Mouse (Mus musculus): ENCODE data around the gene Klrb1.
A peak's percentile ranks its signal among the peaks of the same experiment; 100 is the strongest.

Klrb1 gene

DNA sequence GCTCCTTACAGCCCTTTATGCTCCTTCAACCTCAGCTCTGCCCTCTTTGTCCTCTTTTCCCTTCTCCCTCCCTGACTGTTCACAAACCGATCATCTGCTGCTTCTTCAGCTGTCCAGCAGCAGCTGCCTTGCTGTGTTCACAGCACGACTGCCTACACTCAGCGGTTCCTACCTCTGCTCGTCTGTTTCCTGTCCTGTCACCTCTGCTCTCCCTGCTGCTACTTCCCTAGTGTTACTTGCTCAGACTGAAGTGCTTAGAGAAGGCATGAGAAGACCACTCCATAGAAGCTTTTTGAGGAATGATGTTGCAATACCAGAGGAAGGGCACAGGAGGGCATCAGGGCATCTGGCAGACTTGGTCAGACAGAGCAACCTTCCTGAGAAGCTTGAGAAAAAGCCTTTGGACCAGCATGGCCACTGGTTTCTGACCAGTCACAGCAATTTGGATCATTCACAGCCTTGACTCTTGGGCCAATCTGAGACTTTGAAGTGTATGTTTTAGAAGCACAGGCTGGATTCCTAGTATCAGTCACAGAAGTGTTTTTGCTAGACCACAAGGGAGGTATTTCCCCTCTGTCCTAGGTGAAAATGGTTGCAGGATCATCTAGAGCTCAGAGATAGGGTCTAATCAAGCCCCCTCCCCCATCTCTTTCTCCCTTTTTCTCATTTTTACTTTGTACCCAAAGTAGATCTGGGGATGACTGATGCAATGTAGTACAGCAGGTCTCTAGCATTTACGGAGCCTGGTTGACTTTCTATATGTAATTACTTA is 11.2 kb upstream of the Klrb1 start:
- no peak for DNase-seq

DNA sequence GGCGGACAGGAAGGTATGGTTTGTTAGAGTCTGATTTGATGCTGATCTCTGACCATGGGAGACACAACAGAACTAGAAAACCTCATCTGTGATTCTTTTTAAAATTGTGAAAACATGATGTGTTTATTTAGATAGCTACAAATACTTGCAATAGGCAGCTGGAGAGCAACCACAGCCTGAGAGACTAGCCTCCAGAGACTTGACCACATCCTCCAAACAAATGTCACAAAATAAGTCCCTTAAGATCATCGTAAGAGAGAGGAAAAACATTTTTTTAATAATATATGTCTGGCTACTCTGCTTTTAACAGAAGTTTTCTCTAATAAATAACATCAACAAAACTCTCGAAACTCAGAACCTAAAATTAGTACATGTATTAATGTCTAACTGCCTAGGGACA is 9.2 kb upstream of the Klrb1 start:
- DNase-seq, result no peak

DNA sequence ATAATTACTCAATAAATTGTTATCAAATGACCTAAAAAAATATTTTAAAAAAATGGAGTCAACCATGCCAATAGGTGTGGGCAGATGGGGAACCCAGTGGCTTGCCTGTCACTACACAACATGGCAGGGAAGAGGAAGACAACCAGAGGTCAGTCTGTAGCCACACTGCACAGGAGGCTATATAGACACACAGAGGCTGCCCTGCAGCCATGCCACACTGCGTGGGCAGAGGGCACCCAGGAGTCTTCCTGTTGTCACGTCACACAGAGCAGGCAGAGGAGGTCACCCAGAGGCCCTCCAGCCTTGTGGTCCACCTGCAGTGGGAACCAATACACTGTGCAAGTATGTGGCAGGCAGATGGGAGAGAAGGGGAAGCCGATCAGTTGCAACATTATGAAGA is 21.2 kb downstream of the Klrb1 start:
- no peak for DNase-seq

DNA sequence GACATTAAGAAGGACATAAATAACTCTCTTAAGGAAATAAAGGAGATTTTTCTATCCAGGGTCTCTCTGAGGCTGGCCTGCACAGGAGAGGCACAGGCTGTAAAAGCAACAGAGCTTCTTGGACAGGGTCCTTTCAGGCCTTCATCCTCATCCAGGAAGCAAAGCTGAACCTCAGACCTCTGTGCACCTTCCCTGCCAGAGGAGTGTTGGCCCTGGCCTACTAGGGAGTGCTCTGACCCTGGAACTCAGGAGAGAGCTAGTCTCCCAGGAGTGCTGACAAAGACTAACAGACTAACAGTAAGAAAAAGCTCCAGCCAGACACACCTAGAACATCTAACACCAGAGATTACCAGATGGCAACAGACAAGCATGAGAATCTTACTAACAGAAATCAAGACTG is 43.3 kb downstream of the Klrb1 start:
- no peak for DNase-seq

DNA sequence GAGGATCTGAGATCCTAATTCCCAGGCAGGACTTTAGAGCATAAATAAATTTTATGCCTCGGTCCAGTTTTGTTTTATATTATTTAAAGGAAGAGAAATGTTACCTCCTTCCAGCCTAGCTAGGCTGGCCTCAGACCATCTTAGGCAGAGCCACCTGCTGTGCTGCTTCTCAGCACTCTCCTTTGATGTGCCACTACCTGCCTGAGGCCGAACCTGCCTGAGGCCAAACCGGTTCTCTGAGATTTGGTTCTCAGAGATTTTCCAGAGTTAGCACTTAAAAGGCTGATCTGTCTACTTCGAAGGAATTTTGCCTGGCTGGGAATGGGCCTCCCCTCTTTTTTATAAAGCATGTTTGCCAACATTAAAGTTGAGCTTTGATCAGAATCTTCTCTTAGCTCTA is 52.9 kb downstream of the Klrb1 start:
- no peak for DNase-seq

DNA sequence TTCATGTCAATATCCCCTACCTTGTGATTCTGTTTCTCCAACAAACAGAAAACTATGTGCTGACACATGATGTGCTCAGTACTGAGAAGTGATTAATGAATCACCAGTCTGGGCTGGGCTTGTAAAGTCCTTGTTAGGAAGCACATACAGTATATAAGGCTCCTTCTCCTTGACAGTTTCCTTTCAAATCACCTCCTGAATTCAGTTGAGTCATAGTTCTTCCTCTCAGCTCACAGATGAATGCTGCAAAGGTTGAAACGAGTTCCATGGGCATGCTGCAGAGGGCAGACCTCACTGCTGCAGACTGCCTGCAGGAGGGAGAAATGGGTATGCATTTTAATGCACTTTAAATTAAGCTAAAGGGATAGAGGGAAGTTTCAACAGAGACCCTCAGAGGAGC is 60.7 kb downstream of the Klrb1 start, which contains the start of gene Clec2h:
Gene Clec2h, plus strand, starts transcription at position 180 of the 400 bp plus-strand sequence.
- peak; percentile 42 for DNase-seq

DNA sequence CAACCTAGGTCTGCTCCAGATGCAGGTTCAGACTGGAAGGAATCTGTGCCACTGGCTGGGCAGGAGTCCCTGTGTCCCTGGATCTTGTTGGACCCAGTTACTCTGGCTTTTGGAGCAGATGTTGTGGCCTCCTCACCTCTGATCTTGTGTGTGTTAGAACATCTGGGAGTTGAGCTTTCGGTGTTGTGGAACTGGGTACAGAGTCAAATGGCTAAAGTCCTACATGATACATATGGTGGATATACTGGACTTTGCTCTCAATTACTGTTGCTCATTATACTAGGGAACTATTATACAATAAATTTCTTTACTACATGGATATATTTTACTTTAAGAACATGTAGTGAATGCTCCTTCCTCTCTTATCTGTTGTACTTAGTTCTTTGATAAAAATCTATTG is 61.6 kb downstream of the Klrb1 start:
- no peak for DNase-seq

All from kidney, adult 18-20 months (tissue).